Mouse (Mus musculus): ENCODE measurements at regions not wholly inside any gene's neighbourhood (a gene's known extent, or its start where the extent isn't known, plus 50 kb on each side); places are given as distances from the start of the nearest gene placed in this dataset.

- Histone ChIP-seq H3K4me1 (ENCODE audit: control insufficient read depth, insufficient read depth, low read length) (no peaks in the 10 kb centered on the region), H3K36me3 (ENCODE audit: control insufficient read depth, insufficient read depth, low read length) (no peaks in the 10 kb centered on the region), H3K27me3 (replicated peaks; ENCODE audit: control insufficient read depth, insufficient read depth, low read length) (no peaks in the 10 kb centered on the region; the same call in 1 of the 2 replicates), H3K9ac (ENCODE audit: low read depth, low read length) (no peak overlapping the region), H3K4me2 (ENCODE audit: low read depth, low read length) (no peak overlapping the region), H3K27ac (replicated peaks; ENCODE audit: low read depth, low read length) (no peak overlapping the region), H3K4me3 (ENCODE audit: low read depth, low read length) (no peak overlapping the region), H3K9me3 (ENCODE audit: control insufficient read depth, low read length) (no peaks in the 10 kb centered on the region)
- DNase-seq (ENCODE audit: low spot score): no peak
- ATAC-seq (ENCODE audit: low read depth): no peak
- WGBS: 35% methylated on average over 2 of the region's 2 CpGs
These were observed 85.6 kb upstream of the Smad3 start for GRCm38 (mm10) chr9:63843431-63843830.

- Histone ChIP-seq H3K27ac (replicated peaks; ENCODE audit: low read depth, low read length) (no peak overlapping the region), H3K9ac (ENCODE audit: low read depth, low read length) (no peak overlapping the region), H3K9me3 (ENCODE audit: control insufficient read depth, low read length) (no peaks in the 10 kb centered on the region), H3K4me2 (ENCODE audit: low read depth, low read length) (no peak overlapping the region), H3K4me1 (ENCODE audit: control insufficient read depth, insufficient read depth, low read length) (peaks cover 6% of the 10 kb centered on the region; the same call in 1 of the 2 replicates), H3K36me3 (ENCODE audit: control insufficient read depth, insufficient read depth, low read length) (no peaks in the 10 kb centered on the region), H3K4me3 (ENCODE audit: low read depth, low read length) (no peak overlapping the region), H3K27me3 (replicated peaks; ENCODE audit: control insufficient read depth, insufficient read depth, low read length) (no peaks in the 10 kb centered on the region; the same call in 1 of the 2 replicates)
- WGBS: 80% methylated on average over 14 of the region's 14 CpGs
- DNase-seq (ENCODE audit: low spot score): no peak
- ATAC-seq (ENCODE audit: low read depth): no peak
These were observed 83.3 kb upstream of the Smad3 start for GRCm38 (mm10) chr9:63841102-63841501.

- no peak overlapping the region for H3K27ac ChIP-seq (replicated peaks; ENCODE audit: low read depth, low read length)
- no peaks in the 10 kb centered on the region for H3K36me3 ChIP-seq (ENCODE audit: control insufficient read depth, insufficient read depth, low read length)
- H3K4me1 ChIP-seq (ENCODE audit: control insufficient read depth, insufficient read depth, low read length): peaks cover 6% of the 10 kb centered on the region; the same call in 1 of the 2 replicates
- no peak overlapping the region for H3K4me2 ChIP-seq (ENCODE audit: low read depth, low read length)
- no peaks in the 10 kb centered on the region for H3K27me3 ChIP-seq (replicated peaks; ENCODE audit: control insufficient read depth, insufficient read depth, low read length)
- no peak overlapping the region for H3K4me3 ChIP-seq (ENCODE audit: low read depth, low read length)
- H3K9ac ChIP-seq (ENCODE audit: low read depth, low read length): no peak overlapping the region
- DNase-seq (ENCODE audit: low spot score) (no peak), ATAC-seq (ENCODE audit: low read depth) (no peak)
- no peaks in the 10 kb centered on the region for H3K9me3 ChIP-seq (ENCODE audit: control insufficient read depth, low read length)
- WGBS: 89% methylated on average over 14 of the region's 14 CpGs
These were observed 81.4 kb upstream of the Smad3 start for GRCm38 (mm10) chr9:63838996-63839772.

- no peak for DNase-seq (ENCODE audit: low spot score)
- Histone ChIP-seq H3K9me3 (ENCODE audit: control insufficient read depth, low read length) (no peaks in the 10 kb centered on the region), H3K4me1 (ENCODE audit: control insufficient read depth, insufficient read depth, low read length) (peaks cover 6% of the 10 kb centered on the region; the same call in 1 of the 2 replicates), H3K36me3 (ENCODE audit: control insufficient read depth, insufficient read depth, low read length) (no peaks in the 10 kb centered on the region), H3K4me2 (ENCODE audit: low read depth, low read length) (no peak overlapping the region), H3K27ac (replicated peaks; ENCODE audit: low read depth, low read length) (no peak overlapping the region), H3K4me3 (ENCODE audit: low read depth, low read length) (no peak overlapping the region), H3K27me3 (replicated peaks; ENCODE audit: control insufficient read depth, insufficient read depth, low read length) (no peaks in the 10 kb centered on the region), H3K9ac (ENCODE audit: low read depth, low read length) (no peak overlapping the region)
- WGBS: 78% methylated on average over 6 of the region's 6 CpGs
- ATAC-seq (ENCODE audit: low read depth): no peak
These were observed 79.8 kb upstream of the Smad3 start for GRCm38 (mm10) chr9:63837552-63837951.

- ATAC-seq (ENCODE audit: low read depth): no peak
- Histone ChIP-seq H3K9me3 (ENCODE audit: control insufficient read depth, low read length) (no peaks in the 10 kb centered on the region), H3K4me2 (ENCODE audit: low read depth, low read length) (no peak overlapping the region), H3K27me3 (replicated peaks; ENCODE audit: control insufficient read depth, insufficient read depth, low read length) (no peaks in the 10 kb centered on the region), H3K4me3 (ENCODE audit: low read depth, low read length) (no peak overlapping the region), H3K9ac (ENCODE audit: low read depth, low read length) (no peak overlapping the region), H3K27ac (replicated peaks; ENCODE audit: low read depth, low read length) (no peak overlapping the region), H3K4me1 (ENCODE audit: control insufficient read depth, insufficient read depth, low read length) (peaks cover 6% of the 10 kb centered on the region; the same call in 1 of the 2 replicates), H3K36me3 (ENCODE audit: control insufficient read depth, insufficient read depth, low read length) (no peaks in the 10 kb centered on the region)
- DNase-seq (ENCODE audit: low spot score): peak; percentile 39
- WGBS: 49% methylated on average over 5 of the region's 5 CpGs
These were observed 78.9 kb upstream of the Smad3 start for GRCm38 (mm10) chr9:63836565-63837284.

- peaks cover 6% of the 10 kb centered on the region; the same call in 1 of the 2 replicates for H3K4me1 ChIP-seq (ENCODE audit: control insufficient read depth, insufficient read depth, low read length)
- H3K36me3 ChIP-seq (ENCODE audit: control insufficient read depth, insufficient read depth, low read length): no peaks in the 10 kb centered on the region
- WGBS: 42% methylated on average over 11 of the region's 11 CpGs
- H3K4me3 ChIP-seq (ENCODE audit: low read depth, low read length): no peak overlapping the region
- no peaks in the 10 kb centered on the region for H3K27me3 ChIP-seq (replicated peaks; ENCODE audit: control insufficient read depth, insufficient read depth, low read length)
- DNase-seq (ENCODE audit: low spot score) (peak; percentile 38), ATAC-seq (ENCODE audit: low read depth) (no peak; the same call in 1 of the 2 replicates)
- no peak overlapping the region for H3K27ac ChIP-seq (replicated peaks; ENCODE audit: low read depth, low read length)
- H3K4me2 ChIP-seq (ENCODE audit: low read depth, low read length): no peak overlapping the region
- no peaks in the 10 kb centered on the region for H3K9me3 ChIP-seq (ENCODE audit: control insufficient read depth, low read length)
- H3K9ac ChIP-seq (ENCODE audit: low read depth, low read length): no peak overlapping the region
These were observed 78.2 kb upstream of the Smad3 start for GRCm38 (mm10) chr9:63836036-63836435.

- DNase-seq (ENCODE audit: low spot score) (no peak), ATAC-seq (ENCODE audit: low read depth) (no peak)
- Histone ChIP-seq H3K4me3 (ENCODE audit: low read depth, low read length) (no peak overlapping the region), H3K27me3 (replicated peaks; ENCODE audit: control insufficient read depth, insufficient read depth, low read length) (no peaks in the 10 kb centered on the region), H3K9me3 (ENCODE audit: control insufficient read depth, low read length) (no peaks in the 10 kb centered on the region), H3K9ac (ENCODE audit: low read depth, low read length) (no peak overlapping the region), H3K36me3 (ENCODE audit: control insufficient read depth, insufficient read depth, low read length) (no peaks in the 10 kb centered on the region), H3K27ac (replicated peaks; ENCODE audit: low read depth, low read length) (no peak overlapping the region), H3K4me1 (ENCODE audit: control insufficient read depth, insufficient read depth, low read length) (peaks cover 6% of the 10 kb centered on the region; the same call in 1 of the 2 replicates), H3K4me2 (ENCODE audit: low read depth, low read length) (no peak overlapping the region)
- 59% methylated on average over 2 of the region's 3 CpGs for WGBS
These were observed 76.6 kb upstream of the Smad3 start for GRCm38 (mm10) chr9:63834416-63834815.

- Histone ChIP-seq H3K27ac (replicated peaks; ENCODE audit: low read depth, low read length) (no peak overlapping the region), H3K4me3 (ENCODE audit: low read depth, low read length) (no peak overlapping the region), H3K9me3 (ENCODE audit: control insufficient read depth, low read length) (peaks cover 8% of the 10 kb centered on the region), H3K4me1 (ENCODE audit: control insufficient read depth, insufficient read depth, low read length) (no peaks in the 10 kb centered on the region), H3K27me3 (replicated peaks; ENCODE audit: control insufficient read depth, insufficient read depth, low read length) (no peaks in the 10 kb centered on the region), H3K9ac (ENCODE audit: low read depth, low read length) (no peak overlapping the region), H3K36me3 (ENCODE audit: control insufficient read depth, insufficient read depth, low read length) (no peaks in the 10 kb centered on the region), H3K4me2 (ENCODE audit: low read depth, low read length) (no peak overlapping the region)
- WGBS: 57% methylated on average over 3 of the region's 3 CpGs
- ATAC-seq (ENCODE audit: low read depth) (no peak), DNase-seq (ENCODE audit: low spot score) (no peak)
These were observed 60.4 kb upstream of the Smad3 start for GRCm38 (mm10) chr9:63818163-63818562.
